Mouse (Mus musculus) hindbrain, embryonic 12.5 days (tissue): ENCODE measurements around the gene Hist1h3b. TPM values are rescaled to one million over a fixed set of nuclear protein-coding genes. Genes with fewer than 3 reads are reported as not detected.

Source experiments
- ATAC-seq: fragments of 200-750 bp; cut with Nextera tagmentation; 2 replicates; pipeline ENCODE4 v1.8.0; 2017; ENCODE audit warnings: moderate TSS enrichment; ENCODE audit not compliant: low FRiP score
- H3K27ac ChIP-seq: fragments of 300-500 bp; sonication (generic); 2 replicates; pipeline ENCODE4 v1.5.1; 2016; ENCODE audit warnings: mild to moderate bottlenecking
- H3K27me3 ChIP-seq: fragments of 300-500 bp; sonication (generic); 2 replicates; pipeline ENCODE4 v1.6.1; 2016; ENCODE audit warnings: mild to moderate bottlenecking
- H3K36me3 ChIP-seq: fragments of 300-500 bp; sonication (generic); 2 replicates; pipeline ENCODE4 v1.6.1; 2016; ENCODE audit warnings: mild to moderate bottlenecking
- H3K4me1 ChIP-seq: fragments of 300-500 bp; sonication (generic); 2 replicates; pipeline ENCODE4 v1.6.1; 2016
- H3K4me2 ChIP-seq: fragments of 300-500 bp; sonication (generic); replicated peaks from 2 replicates; pipeline ENCODE4 v1.6.1; 2016; ENCODE audit warnings: mild to moderate bottlenecking
- H3K4me3 ChIP-seq: fragments of 300-500 bp; sonication (generic); 2 replicates; pipeline ENCODE4 v1.5.1; 2016; ENCODE audit warnings: mild to moderate bottlenecking
- H3K9ac ChIP-seq: fragments of 300-500 bp; sonication (generic); 2 replicates; pipeline ENCODE4 v1.6.1; 2016; ENCODE audit warnings: mild to moderate bottlenecking, moderate library complexity
- H3K9me3 ChIP-seq: fragments of 300-500 bp; sonication (generic); replicated peaks from 2 replicates; pipeline ENCODE4 v1.6.1; 2016; ENCODE audit warnings: mild to moderate bottlenecking
- WGBS: fragments of 180-500 bp; shearing (Covaris S2); methylation state at CpG from one replicate; pipeline ENCODE4 v1.1.7; 2016; 5-methylcytosine and 5-hydroxymethylcytosine counted together
- microRNA-seq: library from miRNA; unstranded; fragments of <30 nt; microRNA quantifications from one replicate; pipeline ENCODE4, GENCODE M21; 2017
- polyA plus RNA-seq: library from polyadenylated mRNA; unstranded; fragments of >200 nt; fragmentation: Nextera tagmentation; extraction: Ambion mirVana; gene quantifications from 2 replicates; pipeline ENCODE4 v1.2.1, GENCODE M21; 2016

Gene Hist1h3b
- polyA plus RNA-seq, 1 experiment from 2014 or later: 11.1 TPM

GRCm38 (mm10) chr13:23772561-23773313 is 20.7 kb downstream of the Hist1h3b start:
- no peak overlapping the region for H3K4me3 ChIP-seq
- ATAC-seq: peak; percentile 85

DNA sequence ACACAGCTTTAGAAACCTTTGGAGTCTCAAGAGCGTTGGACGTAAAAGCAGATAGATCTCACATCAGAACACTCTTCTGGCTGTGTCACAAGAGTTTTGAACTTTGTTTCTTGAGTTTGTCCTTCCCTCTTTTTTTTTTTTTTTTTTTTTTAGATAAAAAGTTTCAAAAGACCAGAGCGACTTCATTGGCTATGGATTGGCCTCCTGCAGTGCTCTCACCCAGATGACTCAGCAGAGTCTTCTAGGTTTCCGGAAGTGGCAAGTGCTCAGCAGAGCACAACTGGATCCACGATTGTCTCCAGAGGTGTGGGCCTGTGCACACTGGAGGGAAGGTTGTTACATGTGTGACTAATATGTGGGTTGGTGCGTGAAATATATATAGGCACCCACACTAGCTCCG is 26.3 kb downstream of the Hist1h3b start:
- no peak overlapping the region for H3K27ac ChIP-seq
- H3K9ac ChIP-seq: no peak overlapping the region
- no peaks in the 10 kb centered on the region for H3K36me3 ChIP-seq
- H3K4me2 ChIP-seq: no peak overlapping the region
- 92% methylated on average over 7 of the region's 7 CpGs for WGBS
- no peak overlapping the region for H3K4me3 ChIP-seq
- no peaks in the 10 kb centered on the region for H3K9me3 ChIP-seq
- H3K27me3 ChIP-seq: no peaks in the 10 kb centered on the region
- H3K4me1 ChIP-seq: no peaks in the 10 kb centered on the region
- ATAC-seq: no peak

More at GRCm38 (mm10) chr13:23772561-23773313, 20.7 kb downstream of the Hist1h3b start:
- 23% methylated on average over 21 of the region's 21 CpGs for WGBS
- Histone ChIP-seq H3K27ac (no peak overlapping the region), H3K4me2 (peak overlapping the region; percentile 38), H3K27me3 (no peaks in the 10 kb centered on the region), H3K9ac (no peak overlapping the region), H3K9me3 (no peaks in the 10 kb centered on the region), H3K36me3 (no peaks in the 10 kb centered on the region), H3K4me1 (peaks cover 4% of the 10 kb centered on the region; the same call in 1 of the 2 replicates)

GRCm38 (mm10) chr13:23779025-23779424 is 27.0 kb downstream of the Hist1h3b start:
- no peak overlapping the region for H3K4me2 ChIP-seq
- no peaks in the 10 kb centered on the region for H3K9me3 ChIP-seq
- no peak for ATAC-seq
- H3K4me1 ChIP-seq: no peaks in the 10 kb centered on the region
- no peaks in the 10 kb centered on the region for H3K36me3 ChIP-seq
- H3K9ac ChIP-seq: no peak overlapping the region
- WGBS: 90% methylated on average over 4 of the region's 4 CpGs
- H3K27ac ChIP-seq: no peak overlapping the region
- H3K4me3 ChIP-seq: no peak overlapping the region
- no peaks in the 10 kb centered on the region for H3K27me3 ChIP-seq

DNA sequence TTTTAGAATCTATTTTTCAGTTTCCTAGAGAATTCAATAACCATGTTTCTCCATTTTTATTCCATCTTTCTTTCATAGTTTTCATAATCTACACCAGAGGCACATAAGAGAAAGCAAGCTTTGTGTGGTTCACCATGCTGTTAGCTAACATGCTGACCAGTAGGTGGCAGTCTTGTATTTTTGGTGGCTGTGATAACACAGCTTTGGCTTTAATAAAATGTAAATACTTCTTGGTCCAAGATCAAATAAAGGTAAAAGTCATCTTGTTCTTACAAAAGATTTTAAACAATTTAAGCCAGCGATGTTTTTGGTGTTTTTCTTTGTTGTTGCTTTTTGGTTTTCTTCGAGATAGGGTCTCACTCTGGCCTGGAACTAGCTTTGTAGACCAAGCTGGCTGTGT is 40.5 kb downstream of the Hist1h3b start:
- Histone ChIP-seq H3K4me1 (no peaks in the 10 kb centered on the region), H3K9me3 (no peaks in the 10 kb centered on the region), H3K36me3 (no peaks in the 10 kb centered on the region), H3K27me3 (no peaks in the 10 kb centered on the region), H3K4me2 (no peak overlapping the region), H3K27ac (no peak overlapping the region), H3K4me3 (no peak overlapping the region), H3K9ac (no peak overlapping the region)
- WGBS: 50% methylated on average over 2 of the region's 2 CpGs
- no peak for ATAC-seq

- Histone ChIP-seq H3K4me2 (no peak overlapping the region), H3K9ac (no peak overlapping the region), H3K36me3 (no peaks in the 10 kb centered on the region), H3K27ac (no peak overlapping the region), H3K27me3 (no peaks in the 10 kb centered on the region), H3K4me3 (no peak overlapping the region), H3K9me3 (no peaks in the 10 kb centered on the region), H3K4me1 (no peaks in the 10 kb centered on the region)
- no peak for ATAC-seq
- 82% methylated on average over 5 of the region's 5 CpGs for WGBS
These were observed 47.3 kb downstream of the Hist1h3b start for GRCm38 (mm10) chr13:23799405-23799804.

Small RNAs within 50 kb of the gene (microRNA-seq; reads per million reads assigned to microRNA genes)
- gene Gm44314 (not detected), gene Gm44484 (not detected)

Other genes starting within 250 kb of the Hist1h3b start
- gene Hist1h4h, start 221.2 kb upstream of the Hist1h3b start, polyA plus RNA-seq: 5.7 and 6.9 TPM in 2 replicates
- 5.2 TPM in 1 of 2 replicates, not detected in the other for gene Hist1h2af, start 218.4 kb upstream of the Hist1h3b start, polyA plus RNA-seq
- 2.2 and 4.4 TPM in 2 replicates for gene Hist1h3g, start 216.8 kb upstream of the Hist1h3b start, polyA plus RNA-seq
- gene Hist1h2bh, start 208.9 kb upstream of the Hist1h3b start, polyA plus RNA-seq: 0.37 and 0.57 TPM in 2 replicates
- 0.66 and 1.4 TPM in 2 replicates for gene Hist1h3f, start 208.2 kb upstream of the Hist1h3b start, polyA plus RNA-seq
- 1.4 TPM in 1 of 2 replicates, not detected in the other for gene Hist1h4f, start 200.6 kb upstream of the Hist1h3b start, polyA plus RNA-seq
- gene Hist1h1d, start 199.0 kb upstream of the Hist1h3b start, polyA plus RNA-seq: 0.23 and 0.39 TPM in 2 replicates
- 4.4 and 5.6 TPM in 2 replicates for gene Hist1h3e, start 189.9 kb upstream of the Hist1h3b start, polyA plus RNA-seq
- 67.4 and 81.6 TPM in 2 replicates for gene Hist1h2ae, start 181.0 kb upstream of the Hist1h3b start, polyA plus RNA-seq
- gene Hist1h2bg, start 180.9 kb upstream of the Hist1h3b start, polyA plus RNA-seq: 4.8 and 7.1 TPM in 2 replicates
- gene Hist1h2bf, start 178.1 kb upstream of the Hist1h3b start, polyA plus RNA-seq: 4.4 and 7.2 TPM in 2 replicates
- 0.46 and 2.5 TPM in 2 replicates for gene Hist1h2ad, start 177.9 kb upstream of the Hist1h3b start, polyA plus RNA-seq
- gene Hist1h3d, start 176.5 kb upstream of the Hist1h3b start, polyA plus RNA-seq: 2.2 and 4.8 TPM in 2 replicates
- gene Hist1h4d, start 170.7 kb upstream of the Hist1h3b start, polyA plus RNA-seq: 66.9 and 82.3 TPM in 2 replicates
- 1.9 and 2.2 TPM in 2 replicates for gene Hist1h2be, start 131.1 kb upstream of the Hist1h3b start, polyA plus RNA-seq
- 17.0 and 18.8 TPM in 2 replicates for gene Hist1h1e, start 129.7 kb upstream of the Hist1h3b start, polyA plus RNA-seq
- 0.72 and 0.93 TPM in 2 replicates for gene Hist1h2ac, start 68.3 kb upstream of the Hist1h3b start, polyA plus RNA-seq
- gene Hist1h2bc, start 68.1 kb upstream of the Hist1h3b start, polyA plus RNA-seq: 25.1 and 26.1 TPM in 2 replicates
- gene Hist1h1t, start 56.5 kb upstream of the Hist1h3b start, polyA plus RNA-seq: not detected in 2 replicates
- gene Hist1h4c, start 53.8 kb upstream of the Hist1h3b start, polyA plus RNA-seq: 3.6 and 4.2 TPM in 2 replicates
- gene Hfe, start 41.4 kb upstream of the Hist1h3b start, polyA plus RNA-seq: 4.9 and 5.2 TPM in 2 replicates
- 15.0 and 15.4 TPM in 2 replicates for gene Hist1h1c, start 13.5 kb upstream of the Hist1h3b start, polyA plus RNA-seq
- 9.7 and 11.6 TPM in 2 replicates for gene Hist1h3c, start 6.7 kb upstream of the Hist1h3b start, polyA plus RNA-seq
- 2.2 and 2.9 TPM in 2 replicates for gene Hist1h2bb, start 5.5 kb upstream of the Hist1h3b start, polyA plus RNA-seq
- gene Hist1h2ab, start 1.1 kb upstream of the Hist1h3b start, polyA plus RNA-seq: 22.4 and 45.2 TPM in 2 replicates
- gene Hist1h4b, start 4.7 kb downstream of the Hist1h3b start, polyA plus RNA-seq: 5.0 and 5.5 TPM in 2 replicates
- 0.72 TPM in 1 of 2 replicates, not detected in the other for gene Hist1h4a, start 9.0 kb downstream of the Hist1h3b start, polyA plus RNA-seq
- gene Hist1h3a, start 10.1 kb downstream of the Hist1h3b start, polyA plus RNA-seq: 3.3 and 6.1 TPM in 2 replicates
- gene Hist1h1a, start 11.4 kb downstream of the Hist1h3b start, polyA plus RNA-seq: 2.4 and 2.7 TPM in 2 replicates
- gene Trim38, start 17.6 kb downstream of the Hist1h3b start, polyA plus RNA-seq: not detected in 2 replicates
- gene Slc17a2, start 54.7 kb downstream of the Hist1h3b start, polyA plus RNA-seq: not detected in 2 replicates
- not detected in 2 replicates for gene Slc17a3, start 87.2 kb downstream of the Hist1h3b start, polyA plus RNA-seq
- gene Slc17a1, start 115.5 kb downstream of the Hist1h3b start, polyA plus RNA-seq: not detected in 2 replicates
- gene Slc17a4, start 162.7 kb downstream of the Hist1h3b start, polyA plus RNA-seq: 0.09 TPM in 1 of 2 replicates, not detected in the other
- gene Hist1h2ba, start 181.9 kb downstream of the Hist1h3b start, polyA plus RNA-seq: not detected in 2 replicates
- gene Hist1h2aa, start 182.2 kb downstream of the Hist1h3b start, polyA plus RNA-seq: not detected in 2 replicates
- gene Scgn, start 238.9 kb downstream of the Hist1h3b start, polyA plus RNA-seq: 0.14 TPM in 1 of 2 replicates, not detected in the other